Mouse (Mus musculus): Measurements from ENCODE around the gene Clybl. TPM values are rescaled to one million over a fixed set of nuclear protein-coding genes. Genes with fewer than 3 reads are reported as not detected.

Gene Clybl
- polyA plus RNA-seq (2016; fragmentation: Nextera tagmentation; extraction: Ambion mirVana) = 29.3 and 30.0 TPM in 2 replicates

GRCm38 (mm10) chr14:122181078-122181814, at the start of gene Clybl:
TSS of gene Clybl (plus strand) at chr14:122181704.
- Histone ChIP-seq H3K27ac (peak within 1 kb of the TSS; percentile 89), H3K4me1 (peaks cover 59% of the 10 kb centered on the region), H3K9ac (peak within 1 kb of the TSS; percentile 82), H3K9me3 (replicated peaks) (no peaks in the 10 kb centered on the region), H3K4me3 (peak within 1 kb of the TSS; percentile 85), H3K4me2 (peak within 1 kb of the TSS; percentile 83), H3K36me3 (no peaks in the 10 kb centered on the region), H3K27me3 (replicated peaks) (peaks cover under 1% of the 10 kb centered on the region; the same call in 1 of the 2 replicates)
- peak; percentile 99 for ATAC-seq
- WGBS (ENCODE audit: insufficient replicate concordance) = 3% methylated on average over 45 of the region's 45 CpGs

- WGBS (ENCODE audit: insufficient replicate concordance) = 86% methylated on average over 3 of the region's 3 CpGs
- Histone ChIP-seq H3K9me3 (replicated peaks) (no peaks in the 10 kb centered on the region), H3K4me3 (no peak overlapping the region), H3K4me1 (peaks cover 5% of the 10 kb centered on the region), H3K27ac (no peak overlapping the region), H3K9ac (no peak overlapping the region), H3K36me3 (peaks cover 54% of the 10 kb centered on the region), H3K4me2 (no peak overlapping the region), H3K27me3 (replicated peaks) (no peaks in the 10 kb centered on the region)
- no peak for ATAC-seq
These were observed 45.1 kb upstream of the Clybl start for GRCm38 (mm10) chr14:122136368-122136928.

- peaks cover 60% of the 10 kb centered on the region for H3K36me3 ChIP-seq
These were observed 44.3 kb upstream of the Clybl start for GRCm38 (mm10) chr14:122137234-122137633.

GRCm38 (mm10) chr14:122140126-122140525, 41.4 kb upstream of the Clybl start:
- no peak overlapping the region for H3K4me2 ChIP-seq
- no peak overlapping the region for H3K9ac ChIP-seq
- H3K9me3 ChIP-seq (replicated peaks) = no peaks in the 10 kb centered on the region
- no peak overlapping the region for H3K27ac ChIP-seq
- H3K4me1 ChIP-seq = peaks cover 10% of the 10 kb centered on the region
- ATAC-seq = no peak
- H3K4me3 ChIP-seq = no peak overlapping the region
- H3K36me3 ChIP-seq = peaks cover 77% of the 10 kb centered on the region
- WGBS (ENCODE audit: insufficient replicate concordance) = 89% methylated on average over 1 of the region's 1 CpGs
- no peaks in the 10 kb centered on the region for H3K27me3 ChIP-seq (replicated peaks)

More at GRCm38 (mm10) chr14:122137234-122137633, 44.3 kb upstream of the Clybl start:
- no peak overlapping the region for H3K27ac ChIP-seq
- no peak overlapping the region for H3K4me2 ChIP-seq
- no peak overlapping the region for H3K4me3 ChIP-seq
- H3K9me3 ChIP-seq (replicated peaks) = no peaks in the 10 kb centered on the region
- no peak for ATAC-seq
- H3K4me1 ChIP-seq = peaks cover 5% of the 10 kb centered on the region
- H3K27me3 ChIP-seq (replicated peaks) = no peaks in the 10 kb centered on the region
- no peak overlapping the region for H3K9ac ChIP-seq
- 78% methylated on average over 7 of the region's 7 CpGs for WGBS (ENCODE audit: insufficient replicate concordance)

GRCm38 (mm10) chr14:122143585-122144269, 37.8 kb upstream of the Clybl start:
- H3K36me3 ChIP-seq = peaks cover 94% of the 10 kb centered on the region
- 81% methylated on average over 4 of the region's 4 CpGs for WGBS (ENCODE audit: insufficient replicate concordance)
- no peak overlapping the region for H3K27ac ChIP-seq
- H3K27me3 ChIP-seq (replicated peaks) = no peaks in the 10 kb centered on the region
- H3K9me3 ChIP-seq (replicated peaks) = no peaks in the 10 kb centered on the region
- H3K9ac ChIP-seq = no peak overlapping the region
- no peak overlapping the region for H3K4me3 ChIP-seq
- H3K4me1 ChIP-seq = peaks cover 5% of the 10 kb centered on the region; the same call in 1 of the 2 replicates
- no peak overlapping the region for H3K4me2 ChIP-seq
- ATAC-seq = no peak

- Histone ChIP-seq H3K4me1 (peaks cover 5% of the 10 kb centered on the region; the same call in 1 of the 2 replicates), H3K9ac (no peak overlapping the region), H3K27ac (no peak overlapping the region), H3K27me3 (replicated peaks) (no peaks in the 10 kb centered on the region), H3K9me3 (replicated peaks) (no peaks in the 10 kb centered on the region), H3K4me2 (no peak overlapping the region), H3K36me3 (peaks cover 99% of the 10 kb centered on the region), H3K4me3 (no peak overlapping the region)
- no peak for ATAC-seq
- 16% methylated on average over 1 of the region's 1 CpGs for WGBS (ENCODE audit: insufficient replicate concordance)
These were observed 36.1 kb upstream of the Clybl start for GRCm38 (mm10) chr14:122145374-122145773.

- no peak overlapping the region for H3K4me2 ChIP-seq
- no peak overlapping the region for H3K4me3 ChIP-seq
- no peak overlapping the region for H3K27ac ChIP-seq
- no peak overlapping the region for H3K9ac ChIP-seq
- WGBS (ENCODE audit: insufficient replicate concordance) = 91% methylated on average over 5 of the region's 5 CpGs
- no peaks in the 10 kb centered on the region for H3K9me3 ChIP-seq (replicated peaks)
- H3K27me3 ChIP-seq (replicated peaks) = no peaks in the 10 kb centered on the region
- ATAC-seq = no peak
- H3K4me1 ChIP-seq = no peaks in the 10 kb centered on the region
- H3K36me3 ChIP-seq = peaks cover 96% of the 10 kb centered on the region
These were observed 30.9 kb upstream of the Clybl start for GRCm38 (mm10) chr14:122150616-122151015.

GRCm38 (mm10) chr14:122157738-122158137, 23.8 kb upstream of the Clybl start:
- Histone ChIP-seq H3K27ac (no peak overlapping the region), H3K27me3 (replicated peaks) (no peaks in the 10 kb centered on the region), H3K4me2 (no peak overlapping the region), H3K36me3 (peaks cover 66% of the 10 kb centered on the region), H3K9me3 (replicated peaks) (no peaks in the 10 kb centered on the region), H3K4me3 (no peak overlapping the region), H3K4me1 (no peaks in the 10 kb centered on the region), H3K9ac (no peak overlapping the region)
- WGBS (ENCODE audit: insufficient replicate concordance) = 85% methylated on average over 7 of the region's 7 CpGs
- no peak for ATAC-seq

GRCm38 (mm10) chr14:122160916-122161315, 20.6 kb upstream of the Clybl start:
- Histone ChIP-seq H3K9ac (no peak overlapping the region), H3K4me3 (no peak overlapping the region), H3K4me1 (no peaks in the 10 kb centered on the region), H3K4me2 (no peak overlapping the region), H3K27ac (no peak overlapping the region), H3K9me3 (replicated peaks) (no peaks in the 10 kb centered on the region), H3K36me3 (peaks cover 37% of the 10 kb centered on the region), H3K27me3 (replicated peaks) (no peaks in the 10 kb centered on the region)
- no peak for ATAC-seq
- 84% methylated on average over 1 of the region's 1 CpGs for WGBS (ENCODE audit: insufficient replicate concordance)

GRCm38 (mm10) chr14:122168912-122169311, 12.6 kb upstream of the Clybl start:
- no peaks in the 10 kb centered on the region for H3K36me3 ChIP-seq
- no peaks in the 10 kb centered on the region for H3K9me3 ChIP-seq (replicated peaks)
- ATAC-seq = no peak
- no peaks in the 10 kb centered on the region for H3K27me3 ChIP-seq (replicated peaks)
- no peak overlapping the region for H3K4me2 ChIP-seq
- no peak overlapping the region for H3K27ac ChIP-seq
- WGBS (ENCODE audit: insufficient replicate concordance) = 72% methylated on average over 7 of the region's 7 CpGs
- H3K4me3 ChIP-seq = no peak overlapping the region
- no peaks in the 10 kb centered on the region for H3K4me1 ChIP-seq
- H3K9ac ChIP-seq = no peak overlapping the region

GRCm38 (mm10) chr14:122170202-122170781, 11.2 kb upstream of the Clybl start:
- H3K9ac ChIP-seq = no peak overlapping the region
- H3K27ac ChIP-seq = no peak overlapping the region
- no peak for ATAC-seq
- 77% methylated on average over 7 of the region's 7 CpGs for WGBS (ENCODE audit: insufficient replicate concordance)
- no peaks in the 10 kb centered on the region for H3K27me3 ChIP-seq (replicated peaks)
- H3K4me1 ChIP-seq = no peaks in the 10 kb centered on the region
- no peak overlapping the region for H3K4me3 ChIP-seq
- H3K36me3 ChIP-seq = no peaks in the 10 kb centered on the region
- no peak overlapping the region for H3K4me2 ChIP-seq
- no peaks in the 10 kb centered on the region for H3K9me3 ChIP-seq (replicated peaks)

- 0 out of 2 replicates have a peak, but pooled peaks cover under 1% of the 10 kb centered on the region for H3K4me1 ChIP-seq
- H3K27ac ChIP-seq = no peak overlapping the region
- 65% methylated on average over 7 of the region's 7 CpGs for WGBS (ENCODE audit: insufficient replicate concordance)
- H3K4me2 ChIP-seq = 0 out of 2 replicates have a peak overlapping the region, but pooled peaks have one; percentile 31
- peak; percentile 48 for ATAC-seq
- H3K27me3 ChIP-seq (replicated peaks) = peaks cover under 1% of the 10 kb centered on the region; the same call in 1 of the 2 replicates
- no peaks in the 10 kb centered on the region for H3K9me3 ChIP-seq (replicated peaks)
- H3K36me3 ChIP-seq = no peaks in the 10 kb centered on the region
- no peak overlapping the region for H3K9ac ChIP-seq
- no peak overlapping the region for H3K4me3 ChIP-seq
These were observed 10.5 kb upstream of the Clybl start for GRCm38 (mm10) chr14:122171031-122171430.
